Mouse (Mus musculus) adrenal gland, adult 18-20 months (tissue): Measurements from ENCODE around the gene Lmbr1. TPM values are rescaled to one million over a fixed set of nuclear protein-coding genes. Genes with fewer than 3 reads are reported as not detected.
"Not testable (repeated sequence)": the region's sequence is repeated elsewhere in the genome, so short reads cannot be mapped to it uniquely, and the experiment has no call there.

ENCODE experiments used
- DNase-seq, 2 experiments: peaks; one replicate each; pipeline ENCODE4 v3.0.0; 2021 to 2022; ENCODE audit warnings: low spot score in 2 of 2
- long read RNA-seq, 2 experiments: library from polyadenylated mRNA; stranded (forward); transcript quantifications; one replicate each; pipeline ENCODE4 v2.0.0; 2021
- total RNA-seq, 2 experiments: library from RNA; stranded (reverse); gene quantifications; 1 replicate in 1 of 2; 2 replicates in 1 of 2; pipeline ENCODE4 v1.2.3; 2021

Gene Lmbr1
- total RNA-seq, result 10 to 100 TPM; 12.2 to 17.1 TPM
- long read RNA-seq, experiment 1, full-length matches to known transcripts, result 13 of 24 reads
- long read RNA-seq, experiment 1, partial matches to known transcripts, result 2 of 24 reads
- long read RNA-seq, experiment 1, other reads (novel, unspliced or antisense), result 9 of 24 reads
- long read RNA-seq, experiment 2, full-length matches to known transcripts, result 6 of 17 reads
- long read RNA-seq, experiment 2, partial matches to known transcripts, result 0 of 17 reads
- long read RNA-seq, experiment 2, other reads (novel, unspliced or antisense), result 11 of 17 reads

DNA sequence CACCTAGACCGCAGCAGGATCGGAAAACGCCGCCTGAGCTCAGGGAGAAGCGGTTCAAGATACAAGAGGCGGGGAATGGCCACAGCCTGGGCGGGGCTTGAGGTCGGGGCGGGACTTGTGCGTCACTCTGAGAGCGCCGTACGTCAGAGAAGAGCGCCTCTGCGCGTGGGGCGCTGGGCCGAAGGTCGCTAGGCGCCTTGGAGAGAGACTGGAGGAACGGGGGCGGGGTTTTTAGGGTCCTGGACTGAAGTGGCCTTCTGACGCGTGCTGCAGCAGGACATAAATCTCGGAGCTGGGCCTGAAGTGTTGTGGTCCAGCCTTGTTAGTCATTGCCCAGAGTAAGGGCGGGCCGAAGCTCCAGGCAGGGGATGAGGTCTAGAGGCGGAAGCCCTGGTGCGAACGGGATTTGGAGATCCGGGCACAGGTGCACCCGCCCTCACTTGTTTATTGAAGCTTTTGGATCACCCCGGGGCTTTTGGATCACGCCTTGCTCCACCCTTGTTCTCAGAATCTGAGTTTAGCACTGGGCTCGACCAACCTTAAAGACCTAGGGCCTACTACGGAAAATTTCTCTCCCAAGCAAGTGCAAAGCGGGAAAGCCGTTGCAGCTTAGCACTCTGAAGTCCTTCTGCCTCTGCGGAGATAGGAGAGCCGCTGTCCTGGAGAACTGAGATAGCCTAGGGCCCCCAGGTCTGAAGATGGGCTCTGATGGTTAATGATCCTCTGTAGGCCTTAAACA is at the start of gene Lmbr1:
TSS of gene Lmbr1 (minus strand) at position 93 of the 739 bp plus-strand sequence.
- peak; percentile 94 to 96 for DNase-seq

DNA sequence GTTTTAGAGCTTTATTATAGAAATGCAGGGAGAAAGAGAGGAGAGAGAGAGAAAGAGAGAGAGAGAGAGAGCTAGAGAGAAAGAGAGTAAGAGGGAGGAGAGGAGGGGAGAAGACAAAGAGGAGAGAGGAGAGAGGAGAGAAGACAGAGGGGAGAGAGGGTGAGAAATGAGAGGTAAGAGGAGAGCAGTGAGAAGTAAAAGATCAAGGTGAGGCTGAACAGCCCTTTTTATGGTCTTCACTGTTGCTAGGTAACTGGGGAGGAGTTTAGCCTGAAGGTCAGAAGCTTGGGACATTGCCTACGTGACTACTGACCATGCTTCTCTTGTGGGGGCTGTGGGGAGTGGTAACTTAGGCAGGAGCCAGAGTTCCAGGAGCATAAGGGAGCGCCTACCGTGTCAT is 45.1 kb upstream of the Lmbr1 start:
- not testable (repeated sequence) for DNase-seq

DNA sequence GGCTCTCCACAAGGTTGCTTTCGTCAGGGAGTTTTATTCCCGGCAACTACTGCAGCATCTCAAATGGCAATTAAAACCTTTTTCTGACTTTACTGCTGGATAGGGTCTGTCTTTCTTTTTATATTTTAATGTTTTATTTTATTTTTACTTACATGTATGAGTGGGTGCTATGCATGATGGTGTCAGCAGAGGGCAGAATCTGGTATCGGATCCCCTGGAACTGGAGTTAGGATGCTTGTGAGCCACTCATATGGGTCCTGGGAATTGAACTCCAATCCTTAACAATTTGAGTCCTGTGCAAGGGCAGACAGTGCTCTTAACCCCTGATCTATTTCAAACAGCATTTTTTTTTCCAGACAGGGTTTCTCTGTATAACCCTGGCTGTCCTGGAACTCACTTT is 34.9 kb upstream of the Lmbr1 start:
- DNase-seq, result no peak

DNA sequence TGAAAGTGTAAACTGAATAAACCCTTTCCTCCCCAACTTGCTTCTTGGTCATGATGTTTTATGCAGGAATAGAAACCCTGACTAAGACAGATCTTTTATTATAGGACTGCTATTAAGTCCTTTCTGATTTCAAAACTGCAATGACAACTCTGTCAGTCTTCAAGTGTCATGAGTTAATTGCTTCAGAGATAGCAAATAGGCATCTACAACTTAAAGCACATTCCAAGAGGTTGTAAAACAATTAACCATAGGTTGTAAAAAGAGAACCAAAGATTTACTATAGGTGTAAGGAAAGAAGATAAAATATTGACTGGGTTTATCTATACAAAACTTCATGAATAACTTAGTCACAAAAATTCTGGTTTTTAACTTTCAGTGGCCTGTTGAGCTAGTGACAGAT is 32.7 kb upstream of the Lmbr1 start:
- DNase-seq, result no peak

DNA sequence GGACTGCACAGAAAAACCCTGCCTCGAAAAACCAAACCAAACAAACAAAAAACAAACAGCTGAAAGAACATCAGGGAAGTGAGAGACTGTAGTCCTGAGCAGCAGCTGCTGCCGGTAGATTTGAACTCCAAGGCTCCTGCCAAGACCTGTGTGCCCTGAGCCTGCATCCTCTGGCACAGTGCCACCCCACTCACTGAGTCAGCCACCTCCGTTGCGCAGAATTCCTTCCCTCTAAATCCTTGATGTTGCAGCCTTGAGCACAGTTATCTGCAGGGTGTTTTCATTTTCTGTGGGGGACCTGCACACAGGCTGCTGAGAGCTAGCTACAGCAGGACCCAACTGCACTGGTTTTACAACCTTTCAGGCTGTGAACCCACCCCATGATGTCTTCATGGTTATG is 20.2 kb upstream of the Lmbr1 start:
- peak; percentile 44 to 54 for DNase-seq

DNA sequence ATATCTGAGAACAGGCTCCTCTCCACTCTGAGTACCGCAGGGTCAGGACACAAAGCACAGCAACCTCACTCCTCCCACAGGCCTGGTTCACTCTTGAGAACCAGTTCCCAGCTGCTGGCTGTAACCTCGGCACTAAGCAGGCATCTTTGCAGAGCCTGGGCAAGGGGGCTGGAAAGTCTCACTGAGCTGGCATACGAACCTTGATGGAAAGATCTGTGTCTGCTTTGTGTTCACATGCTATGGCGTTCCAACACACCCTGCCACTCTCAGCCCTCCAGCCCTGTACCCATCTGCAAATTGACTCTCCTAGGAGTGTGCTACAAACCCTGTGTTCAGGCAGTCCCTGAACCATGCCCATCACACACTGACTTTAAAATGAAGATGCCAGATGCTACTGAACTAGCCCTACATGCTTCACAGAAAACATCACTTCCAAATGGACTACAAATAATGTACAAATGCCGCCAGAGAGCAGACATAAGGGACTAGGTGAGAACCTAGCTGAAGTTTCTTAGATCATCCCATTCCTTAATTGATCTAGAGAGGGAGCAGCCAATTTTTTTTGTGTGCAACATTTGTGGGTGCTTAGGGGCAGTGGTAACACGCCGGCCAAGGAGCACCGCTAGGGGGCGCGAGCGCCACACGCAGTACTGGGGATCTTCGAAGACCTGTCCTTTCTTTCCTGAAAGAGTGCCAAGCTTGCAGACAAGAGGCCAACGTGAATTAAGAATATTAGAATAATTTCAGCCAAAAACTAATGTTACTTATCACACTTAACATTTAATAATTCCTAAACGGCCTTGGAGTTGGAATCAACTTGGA is 11.0 kb upstream of the Lmbr1 start:
- peak; percentile 86 to 89 for DNase-seq

DNA sequence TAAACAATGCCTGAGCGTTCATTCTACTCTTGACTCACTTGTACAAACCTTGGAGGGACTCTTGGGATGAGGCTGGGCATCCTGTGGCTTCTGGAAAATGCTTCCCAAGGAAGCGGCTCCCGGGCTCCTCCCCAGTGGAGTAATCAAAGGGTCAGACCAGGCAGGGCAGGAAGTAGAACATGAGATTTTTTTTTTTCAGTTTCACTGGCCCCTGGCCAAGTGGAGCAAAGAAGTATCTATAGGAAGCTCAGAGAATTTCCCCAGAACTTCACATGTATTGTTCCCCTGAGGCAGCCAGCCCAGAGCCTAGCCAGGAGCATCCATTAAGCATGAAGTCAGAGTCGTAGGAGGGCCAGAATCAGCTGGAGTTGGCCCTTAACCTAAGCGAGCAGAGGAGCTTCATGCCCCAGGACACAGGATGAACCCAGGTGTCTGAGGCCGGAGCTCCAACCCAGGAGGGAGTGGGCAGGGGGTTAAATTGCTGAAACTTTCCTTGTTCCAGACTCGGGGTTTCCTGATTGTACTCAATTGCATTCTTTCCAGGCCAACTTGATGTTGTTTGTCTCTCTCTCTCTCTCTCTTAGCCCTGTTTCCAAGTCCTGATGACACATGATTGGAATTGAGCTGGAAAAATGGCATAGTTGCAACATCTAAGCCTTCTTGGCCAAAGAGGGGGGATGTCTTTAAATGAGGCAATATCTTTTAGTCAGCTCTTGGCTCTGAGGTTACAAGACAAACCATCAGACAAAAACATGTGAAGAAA is 10.2 kb upstream of the Lmbr1 start:
- no peak for DNase-seq

DNA sequence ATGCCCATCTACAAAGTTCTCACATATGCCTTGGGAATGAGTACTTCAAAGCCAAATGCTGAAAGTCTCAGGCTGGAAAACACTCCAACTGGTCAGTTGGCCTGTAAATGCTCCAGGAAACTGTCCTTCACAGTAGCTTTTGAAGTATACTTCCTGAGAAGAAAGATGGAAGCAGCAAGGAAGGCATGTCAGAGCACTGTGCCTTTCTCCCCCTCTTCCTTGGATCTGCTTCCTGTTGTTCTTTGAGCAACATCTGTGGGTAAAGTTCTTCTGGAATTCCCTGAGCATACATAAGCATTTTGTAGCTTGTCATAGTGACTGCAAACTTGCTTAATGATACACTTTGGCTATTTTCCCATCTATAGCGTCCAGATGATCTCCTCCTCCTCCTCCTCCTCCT is 9.4 kb upstream of the Lmbr1 start:
- no peak for DNase-seq

DNA sequence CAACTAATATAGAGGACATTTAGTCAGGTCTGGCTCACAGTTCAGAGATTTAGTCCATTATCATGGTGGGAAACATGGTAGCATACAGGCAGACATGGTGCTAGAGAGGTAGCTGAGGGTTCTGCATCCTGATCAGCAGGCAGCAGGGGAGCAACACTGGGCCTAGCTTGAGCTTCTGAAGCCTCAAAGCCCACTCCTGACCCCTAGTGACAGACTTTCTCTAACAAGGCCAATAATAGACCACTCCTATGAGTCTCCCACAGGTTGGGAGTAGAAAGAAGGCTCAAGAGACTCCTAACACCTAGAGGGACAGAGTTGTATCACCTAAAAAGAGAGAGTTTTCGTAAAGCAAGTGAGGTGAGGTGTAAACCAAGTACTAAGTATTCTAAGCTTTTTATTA is 4.6 kb upstream of the Lmbr1 start:
- DNase-seq, result no peak

DNA sequence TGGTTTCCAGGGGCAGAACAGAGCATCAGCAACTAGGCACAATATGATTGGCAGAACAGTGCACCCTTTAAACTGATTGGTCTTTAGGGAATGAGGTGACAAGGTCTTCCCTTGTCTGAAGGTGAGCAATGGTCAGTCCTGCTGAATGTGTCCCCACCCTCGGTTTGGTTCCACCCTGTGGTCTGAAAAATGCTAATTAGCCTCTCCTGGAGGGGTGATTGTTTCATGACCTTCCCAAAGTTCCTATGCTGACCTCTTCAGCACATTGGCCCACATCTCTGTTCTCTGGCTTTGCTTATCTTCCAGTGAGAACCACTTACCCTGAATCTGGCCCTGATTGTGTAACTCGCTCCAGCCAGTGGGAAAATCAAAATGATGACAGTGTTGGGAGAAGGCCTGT is 1.9 kb upstream of the Lmbr1 start:
- no peak for DNase-seq

DNA sequence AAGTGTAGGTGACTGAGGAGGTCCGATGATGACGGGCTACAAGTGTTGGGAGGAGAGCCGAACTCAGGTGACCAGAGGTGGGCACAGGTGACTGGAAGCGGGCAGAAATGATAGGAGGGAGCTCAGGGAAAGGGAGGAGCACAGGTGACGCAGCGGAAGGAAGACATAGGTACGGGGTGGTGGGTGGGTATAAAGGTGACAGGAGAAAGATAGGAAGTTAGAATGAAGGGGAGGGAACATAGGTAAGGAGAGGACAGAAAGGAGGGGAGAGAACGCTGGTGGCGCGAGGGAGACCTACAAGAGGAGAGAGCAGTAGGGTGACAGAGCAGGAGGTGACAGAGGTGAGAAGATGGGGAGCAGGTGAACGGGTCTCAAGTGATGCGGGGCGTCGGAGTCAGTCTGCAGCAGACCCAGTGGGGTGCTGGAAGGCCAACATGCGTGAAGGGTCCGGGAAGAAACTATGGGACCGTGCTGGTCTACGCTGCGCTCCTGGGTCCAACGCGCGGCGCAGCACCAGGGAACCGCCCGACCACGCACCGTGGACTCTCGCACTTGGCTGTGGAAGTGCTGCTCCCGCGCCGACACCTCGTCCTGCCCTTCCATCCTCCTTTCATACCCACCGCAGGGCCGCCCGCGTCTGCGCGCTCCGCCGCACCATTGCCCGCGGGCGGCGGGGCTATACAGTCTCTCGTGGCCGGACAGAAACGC is 446 bp downstream of the Lmbr1 start:
- no peak for DNase-seq

DNA sequence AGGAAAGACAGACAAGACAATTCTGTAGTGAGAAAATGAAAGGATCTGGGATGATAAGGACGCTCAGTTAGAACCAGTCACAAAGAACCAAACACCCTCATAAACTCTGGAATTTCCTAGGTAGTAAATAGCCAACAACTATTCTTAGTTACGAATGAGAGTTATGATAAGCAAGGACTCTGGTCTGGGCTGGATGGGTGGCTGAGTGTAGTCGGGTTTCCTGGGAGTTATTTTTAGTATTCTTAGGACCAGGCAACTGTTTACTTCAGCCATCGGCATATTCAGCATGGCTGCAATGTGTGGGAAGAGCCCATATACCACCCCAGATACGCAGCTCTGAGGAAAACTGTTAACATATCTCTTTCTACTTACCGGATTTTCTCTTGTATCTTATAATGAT is 14.7 kb downstream of the Lmbr1 start:
- DNase-seq, result no peak

DNA sequence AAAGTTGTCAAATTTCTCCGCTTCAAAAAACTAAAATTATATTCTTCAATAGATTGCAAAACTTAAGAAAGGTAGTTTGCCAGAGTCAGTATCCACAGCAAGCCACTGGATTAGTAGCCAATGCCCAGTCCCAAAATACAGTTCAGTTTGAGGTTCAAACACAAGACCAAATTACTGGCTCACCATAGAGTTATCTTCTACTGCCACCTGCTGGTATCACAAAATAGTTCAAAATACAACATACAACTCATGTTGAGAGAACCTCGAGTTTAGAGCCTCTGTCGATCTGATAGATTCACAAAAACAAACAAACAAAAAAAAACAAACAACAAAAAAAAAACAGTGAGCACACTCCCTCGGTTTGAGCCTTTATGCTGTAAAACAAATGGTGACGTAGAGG is 42.4 kb downstream of the Lmbr1 start:
- no peak for DNase-seq

DNA sequence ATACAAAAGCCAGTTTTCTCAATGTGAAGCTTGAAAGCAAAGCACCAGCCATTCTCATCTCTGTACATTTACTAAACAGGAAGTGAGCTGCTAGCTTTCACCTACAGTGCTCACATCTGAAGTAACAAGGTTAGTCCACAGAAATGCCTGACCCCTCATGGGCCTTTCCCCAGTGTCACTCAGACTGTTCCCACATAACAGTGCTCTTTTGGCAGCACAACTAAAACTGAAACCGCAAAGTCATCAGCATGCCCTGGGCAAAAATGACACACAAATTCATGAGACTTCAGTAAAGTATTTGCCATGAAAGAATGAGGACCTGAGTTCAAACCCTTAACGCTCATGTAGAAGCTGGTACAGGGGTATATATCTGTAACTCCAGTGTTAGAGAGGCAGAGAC is 55.7 kb downstream of the Lmbr1 start:
- no peak for DNase-seq

DNA sequence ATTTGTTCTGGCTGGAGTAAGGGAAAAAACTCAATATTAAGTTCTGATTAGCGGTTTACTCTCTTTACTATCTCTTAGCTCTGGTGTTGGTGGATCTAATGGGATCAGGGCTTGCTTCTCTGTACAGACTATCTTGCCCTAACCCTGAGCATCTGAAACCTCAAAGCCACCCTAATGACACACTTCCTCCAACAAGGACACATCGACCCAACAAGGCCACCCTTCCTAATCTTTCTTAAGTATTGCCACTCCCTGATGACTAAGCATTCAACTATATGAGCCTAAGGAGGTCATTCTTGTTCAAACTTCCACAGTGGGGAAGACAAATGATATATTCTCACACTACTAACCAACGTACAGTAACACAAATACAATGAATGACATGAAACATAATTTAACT is 69.0 kb downstream of the Lmbr1 start:
- DNase-seq, result no peak

DNA sequence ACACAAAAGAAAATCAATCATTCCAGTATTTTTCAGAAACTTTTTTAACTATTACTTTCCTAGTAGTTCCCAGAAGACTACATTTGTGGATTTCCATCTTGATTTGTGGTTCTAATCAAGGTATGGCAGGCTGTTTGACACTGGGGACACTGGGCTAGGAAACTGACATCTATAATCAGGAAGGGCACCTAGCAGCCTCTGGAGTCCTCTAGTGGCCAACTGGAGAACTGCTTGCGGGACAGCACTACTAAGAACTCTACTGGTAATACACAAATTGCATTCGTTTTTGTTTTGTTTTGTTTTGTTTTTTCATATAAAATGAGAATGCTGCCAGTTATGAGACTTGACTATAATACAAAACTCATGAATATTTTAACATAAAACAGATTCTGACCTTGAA is 85.0 kb downstream of the Lmbr1 start:
- peak; percentile 58 to 66 for DNase-seq

DNA sequence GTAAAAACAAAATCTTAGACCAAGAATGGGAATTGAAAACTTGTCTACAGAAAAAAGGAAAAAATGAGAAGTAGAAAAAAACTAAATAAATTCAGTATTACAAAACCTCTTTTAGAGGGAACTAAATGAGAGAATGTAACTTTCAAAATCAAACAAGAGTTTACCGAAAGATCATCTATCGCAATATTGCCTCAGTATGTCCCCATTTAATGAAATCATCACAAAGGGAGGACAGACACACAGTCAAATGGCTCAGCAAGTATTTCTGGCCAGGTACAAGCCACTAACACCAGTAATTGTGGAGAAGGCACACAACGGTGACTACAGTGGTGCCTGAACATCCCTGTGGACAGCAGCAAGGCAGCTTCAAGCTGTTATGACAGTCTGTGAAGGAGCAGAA is 88.1 kb downstream of the Lmbr1 start:
- no peak for DNase-seq

DNA sequence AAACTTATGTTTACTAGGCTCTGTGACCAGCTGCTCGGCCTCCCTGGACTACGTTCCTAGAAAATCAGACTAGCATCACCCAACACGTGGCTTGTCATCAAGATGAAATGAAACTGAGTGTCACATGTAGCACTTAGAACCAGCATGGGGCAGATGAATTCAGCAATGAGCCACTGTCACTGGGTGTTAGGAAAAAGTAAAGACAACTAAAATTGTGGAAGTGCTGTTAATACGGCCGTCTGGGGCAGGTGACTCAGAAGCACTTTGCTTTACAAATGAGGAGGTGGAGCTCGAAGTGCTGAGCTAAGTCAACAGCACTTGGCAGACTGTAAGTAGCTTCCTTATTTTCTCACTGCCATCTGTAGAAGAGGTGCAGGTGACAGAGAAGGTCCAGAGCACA is 88.5 kb downstream of the Lmbr1 start:
- DNase-seq, result no peak

DNA sequence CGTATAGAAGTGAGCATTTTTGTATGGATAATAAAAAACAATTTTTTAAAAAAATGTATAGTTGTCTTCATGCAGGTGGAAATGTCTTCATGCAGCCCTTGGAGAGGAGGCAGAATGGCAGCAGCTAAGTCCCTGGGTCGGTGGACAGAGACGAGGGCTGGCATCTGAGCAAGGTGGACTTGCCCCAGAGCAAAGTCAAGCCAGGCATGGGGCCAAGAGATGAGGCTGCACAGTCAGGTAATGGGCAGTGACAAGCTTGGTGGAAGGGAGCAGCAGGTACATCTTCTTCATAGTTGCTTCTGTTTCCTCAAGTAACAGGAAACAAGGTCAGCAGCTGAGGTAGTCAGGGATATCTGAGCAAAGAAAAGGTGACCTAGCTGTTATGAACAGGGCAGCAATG is 97.1 kb downstream of the Lmbr1 start:
- DNase-seq, result no peak

DNA sequence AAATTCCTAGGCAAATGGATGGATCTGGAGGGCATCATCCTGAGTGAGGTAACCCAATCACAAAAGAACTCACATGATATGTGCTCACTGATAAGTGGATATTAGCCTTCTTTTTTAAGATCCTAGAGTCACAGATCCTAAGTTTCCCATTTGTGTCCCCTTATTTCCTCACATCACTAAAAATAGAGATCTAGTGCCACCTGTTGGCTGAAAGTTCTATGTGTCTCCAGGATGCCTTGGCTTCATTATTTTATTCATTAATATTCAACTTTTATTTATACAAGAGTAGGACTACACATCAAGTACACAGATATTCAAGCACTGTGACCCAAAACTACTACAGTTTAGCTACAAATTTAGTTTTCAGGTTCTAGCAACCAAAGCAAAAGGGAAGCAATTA is 103.4 kb downstream of the Lmbr1 start:
- no peak for DNase-seq

DNA sequence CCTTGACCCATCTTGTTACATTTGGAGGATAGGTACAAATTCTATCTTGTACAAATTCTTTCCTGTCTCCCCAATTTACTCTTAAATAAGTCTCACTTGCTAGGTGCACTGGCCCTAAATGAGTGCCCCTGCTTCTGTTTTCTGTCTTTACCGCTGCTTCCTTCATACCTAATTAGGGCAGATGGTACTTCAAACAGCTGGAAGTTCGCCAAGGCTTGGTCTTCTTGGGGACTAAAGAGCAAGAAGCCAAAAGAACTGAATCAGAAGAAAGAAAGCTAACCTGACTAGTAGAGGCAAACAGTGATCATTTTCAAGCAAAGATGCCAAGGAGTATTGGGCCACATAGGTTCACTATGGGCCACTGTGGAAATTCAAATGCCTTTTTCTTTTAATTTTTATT is 104.8 kb downstream of the Lmbr1 start:
- no peak for DNase-seq
